Mouse (Mus musculus) heart, adult 2 months (tissue): ENCODE measurements at regions not wholly inside any gene's neighbourhood (a gene's known extent, or its start where the extent isn't known, plus 50 kb on each side); places are given as distances from the start of the nearest gene placed in this dataset.

Source experiments
- CTCF ChIP-seq: fragments of 200-600 bp; IDR thresholded peaks from 2 replicates; pipeline ENCODE4 v1.8.1; 2022; ENCODE audit warnings: antibody characterized with exemption, mild to moderate bottlenecking, moderate library complexity
- EP300 ChIP-seq: fragments of 200-500 bp; IDR thresholded peaks from 2 replicates; pipeline ENCODE4 v1.6.1; 2011; ENCODE audit warnings: low read depth, low read length, control low read depth; ENCODE audit not compliant: insufficient read depth
- POLR2A ChIP-seq: fragments of 200-500 bp; IDR thresholded peaks from 2 replicates; pipeline ENCODE4 v1.6.1; 2011; ENCODE audit warnings: mild to moderate bottlenecking, low read depth, low read length, control low read depth; ENCODE audit not compliant: insufficient read depth

DNA sequence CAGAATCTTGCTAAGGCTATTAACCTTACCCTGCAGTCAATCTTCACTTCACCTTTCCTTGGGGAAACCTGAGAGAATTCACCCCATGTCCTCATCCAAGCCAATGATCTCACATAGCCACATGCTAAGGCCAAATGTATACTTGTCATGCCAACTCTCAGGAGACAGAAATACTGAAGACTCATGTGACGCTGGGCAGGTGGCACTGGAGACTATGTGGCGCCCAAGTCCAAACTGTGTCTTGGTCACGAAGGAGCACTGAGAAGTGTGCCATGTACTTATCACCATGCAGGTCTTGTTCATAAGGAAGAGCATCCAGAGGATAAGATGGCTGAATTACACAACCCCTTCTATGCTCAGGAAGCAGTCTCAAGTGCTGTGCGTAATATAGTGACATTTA is 259.4 kb upstream of the Gm9747 start:
- no peak for TF ChIP-seq POLR2A
- no peak for TF ChIP-seq CTCF
- TF ChIP-seq EP300, result no peak
